Mouse (Mus musculus) forebrain, embryonic 11.5 days (tissue): Measurements from ENCODE around the gene S100a7a. TPM values are rescaled to one million over a fixed set of nuclear protein-coding genes. Genes with fewer than 3 reads are reported as not detected.

Experiments
- ATAC-seq: fragments of 200-750 bp; cut with Nextera tagmentation; replicated peaks from 2 replicates; pipeline ENCODE4 v1.8.0; 2017; ENCODE audit warnings: moderate TSS enrichment; ENCODE audit not compliant: low FRiP score
- DNase-seq: peaks from one replicate; pipeline ENCODE4 v3.0.0-alpha.2; 2017; ENCODE audit warnings: low spot score
- H3K27ac ChIP-seq: fragments of 300-500 bp; sonication (generic); 2 replicates; pipeline ENCODE4 v1.5.1; 2014; ENCODE audit warnings: low read depth, low read length
- H3K27me3 ChIP-seq: fragments of 300-500 bp; sonication (generic); 2 replicates; pipeline ENCODE4 v1.6.1; 2014; ENCODE audit warnings: mild to moderate bottlenecking, low read length, mixed read lengths; ENCODE audit not compliant: control insufficient read depth, insufficient read depth
- H3K36me3 ChIP-seq: fragments of 300-500 bp; sonication (generic); 2 replicates; pipeline ENCODE4 v1.6.1; 2014; ENCODE audit warnings: mild to moderate bottlenecking, low read length, moderate library complexity, mixed read lengths; ENCODE audit not compliant: control insufficient read depth, insufficient read depth
- H3K4me1 ChIP-seq: fragments of 300-500 bp; sonication (generic); replicated peaks from 2 replicates; pipeline ENCODE4 v1.6.1; 2014; ENCODE audit warnings: low read length, mixed read lengths; ENCODE audit not compliant: control insufficient read depth, insufficient read depth
- H3K4me2 ChIP-seq: fragments of 300-500 bp; sonication (generic); 2 replicates; pipeline ENCODE4 v1.6.1; 2014; ENCODE audit warnings: low read depth, mild to moderate bottlenecking, low read length, moderate library complexity, mixed read lengths; ENCODE audit not compliant: severe bottlenecking
- H3K4me3 ChIP-seq: fragments of 300-500 bp; sonication (generic); 2 replicates; pipeline ENCODE4 v1.5.1; 2014; ENCODE audit warnings: low read depth, low read length
- H3K9ac ChIP-seq: fragments of 300-500 bp; sonication (generic); 2 replicates; pipeline ENCODE4 v1.6.1; 2014; ENCODE audit warnings: low read length
- H3K9me3 ChIP-seq: fragments of 300-500 bp; sonication (generic); 2 replicates; pipeline ENCODE4 v1.6.1; 2016; ENCODE audit warnings: low read length, mixed read lengths; ENCODE audit not compliant: control insufficient read depth
- WGBS: fragments of 180-500 bp; shearing (Covaris S2); extraction: QIAGEN DNeasy Blood & Tissue Kit; methylation state at CpG from one replicate; pipeline ENCODE4 v1.1.7; 2014; 5-methylcytosine and 5-hydroxymethylcytosine counted together
- polyA plus RNA-seq: library from polyadenylated mRNA; unstranded; fragments of >200 nt; fragmentation: Nextera tagmentation; extraction: Ambion mirVana; gene quantifications from 2 replicates; pipeline ENCODE4 v1.2.1, GENCODE M21; 2014

S100a7a gene
- not detected in 2 replicates for polyA plus RNA-seq

DNA sequence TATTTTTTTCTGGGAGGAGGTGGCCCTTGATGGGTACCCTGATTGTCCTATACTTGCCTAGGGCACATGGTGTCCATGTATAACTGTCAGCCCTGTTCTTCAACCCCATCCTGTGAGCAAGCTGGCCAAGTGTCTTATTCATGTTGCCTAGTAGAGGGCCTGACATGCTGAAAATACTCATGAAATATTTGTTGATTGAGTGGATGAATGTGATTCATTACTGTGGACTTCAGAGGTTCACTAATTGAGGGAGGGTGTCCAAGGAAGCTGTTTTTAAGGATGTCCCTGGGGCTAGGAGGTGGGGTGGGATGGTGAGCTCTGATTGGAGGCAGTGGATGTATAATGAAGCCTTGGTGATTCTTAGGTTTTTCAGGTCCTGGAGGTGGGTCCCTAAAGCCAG is at the start of gene S100a7a:
TSS of gene S100a7a (plus strand) at position 301 of the 400 bp plus-strand sequence.
- no peak within 1 kb of the TSS for H3K4me2 ChIP-seq
- H3K27ac ChIP-seq = no peak within 1 kb of the TSS
- H3K9ac ChIP-seq = no peak within 1 kb of the TSS
- no peaks in the 10 kb centered on the region for H3K9me3 ChIP-seq
- DNase-seq = no peak
- no peak for ATAC-seq
- H3K36me3 ChIP-seq = no peaks in the 10 kb centered on the region
- H3K27me3 ChIP-seq = no peaks in the 10 kb centered on the region
- no peaks in the 10 kb centered on the region for H3K4me1 ChIP-seq
- no peak within 1 kb of the TSS for H3K4me3 ChIP-seq

DNA sequence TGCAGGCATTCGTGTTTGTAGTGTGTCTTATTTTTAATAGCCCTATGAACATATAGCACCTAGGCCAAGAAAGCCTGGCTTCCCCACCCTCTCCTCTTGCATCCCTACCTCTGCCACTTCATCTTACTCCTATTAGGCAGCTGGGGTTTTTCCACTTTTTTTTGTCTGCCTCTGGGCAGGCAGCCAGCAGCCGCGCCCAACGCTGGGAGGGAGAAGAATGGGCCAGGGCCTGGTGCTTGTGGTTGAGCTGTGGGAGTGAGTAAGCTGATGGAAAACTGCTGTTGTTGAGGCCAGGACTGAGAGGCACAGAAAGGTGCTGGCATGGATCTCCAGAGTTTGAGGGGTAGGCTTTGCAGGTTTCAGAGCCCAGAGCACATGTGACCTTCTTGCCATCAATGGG is 49.4 kb upstream of the S100a7a start:
- no peak overlapping the region for H3K9ac ChIP-seq
- 73% methylated on average over 4 of the region's 4 CpGs for WGBS
- no peaks in the 10 kb centered on the region for H3K27me3 ChIP-seq
- no peak overlapping the region for H3K4me2 ChIP-seq
- no peaks in the 10 kb centered on the region for H3K9me3 ChIP-seq
- ATAC-seq (peak; percentile 56; the same call in 1 of the 2 replicates), DNase-seq (no peak)
- H3K36me3 ChIP-seq = no peaks in the 10 kb centered on the region
- H3K4me1 ChIP-seq = no peaks in the 10 kb centered on the region; the same call in 1 of the 2 replicates
- no peak overlapping the region for H3K27ac ChIP-seq
- H3K4me3 ChIP-seq = no peak overlapping the region

DNA sequence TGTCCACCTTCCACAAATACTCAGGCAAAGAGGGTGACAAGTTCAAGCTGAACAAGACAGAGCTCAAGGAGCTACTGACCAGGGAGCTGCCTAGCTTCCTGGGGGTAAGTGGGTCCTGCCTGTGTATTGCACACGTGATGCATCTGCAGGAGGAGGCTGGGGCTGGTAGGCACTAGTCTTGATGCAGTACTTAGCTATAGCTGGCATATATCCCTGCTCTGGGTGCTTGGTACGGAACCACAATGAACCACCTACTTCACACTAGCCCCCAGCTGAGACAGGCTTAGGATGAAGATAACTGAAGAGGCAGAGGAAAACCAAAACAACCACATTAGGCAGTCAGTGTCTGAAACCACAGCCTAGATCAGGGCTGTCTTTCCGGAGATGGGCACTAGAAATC is 48.8 kb upstream of the S100a7a start:
- H3K9me3 ChIP-seq = no peaks in the 10 kb centered on the region
- WGBS = 77% methylated on average over 3 of the region's 3 CpGs
- H3K27ac ChIP-seq = no peak overlapping the region
- DNase-seq (no peak), ATAC-seq (no peak)
- H3K9ac ChIP-seq = no peak overlapping the region
- H3K4me2 ChIP-seq = no peak overlapping the region
- H3K36me3 ChIP-seq = no peaks in the 10 kb centered on the region
- H3K4me1 ChIP-seq = no peaks in the 10 kb centered on the region; the same call in 1 of the 2 replicates
- H3K4me3 ChIP-seq = no peak overlapping the region
- no peaks in the 10 kb centered on the region for H3K27me3 ChIP-seq

DNA sequence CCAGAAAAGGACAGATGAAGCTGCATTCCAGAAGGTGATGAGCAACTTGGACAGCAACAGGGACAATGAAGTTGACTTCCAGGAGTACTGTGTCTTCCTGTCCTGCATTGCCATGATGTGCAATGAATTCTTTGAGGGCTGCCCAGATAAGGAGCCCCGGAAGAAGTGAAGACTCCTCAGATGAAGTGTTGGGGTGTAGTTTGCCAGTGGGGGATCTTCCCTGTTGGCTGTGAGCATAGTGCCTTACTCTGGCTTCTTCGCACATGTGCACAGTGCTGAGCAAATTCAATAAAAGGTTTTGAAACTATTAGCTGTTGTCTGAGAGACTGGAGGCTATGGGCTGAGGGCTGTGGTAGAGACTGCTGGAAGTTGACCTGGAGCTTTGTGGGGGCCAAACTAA is 48.1 kb upstream of the S100a7a start:
- ATAC-seq (no peak), DNase-seq (no peak)
- H3K27ac ChIP-seq = no peak overlapping the region
- no peaks in the 10 kb centered on the region for H3K36me3 ChIP-seq
- no peaks in the 10 kb centered on the region; the same call in 1 of the 2 replicates for H3K4me1 ChIP-seq
- no peaks in the 10 kb centered on the region for H3K27me3 ChIP-seq
- H3K9ac ChIP-seq = no peak overlapping the region
- no peak overlapping the region for H3K4me2 ChIP-seq
- 84% methylated on average over 2 of the region's 2 CpGs for WGBS
- H3K4me3 ChIP-seq = no peak overlapping the region
- H3K9me3 ChIP-seq = no peaks in the 10 kb centered on the region

DNA sequence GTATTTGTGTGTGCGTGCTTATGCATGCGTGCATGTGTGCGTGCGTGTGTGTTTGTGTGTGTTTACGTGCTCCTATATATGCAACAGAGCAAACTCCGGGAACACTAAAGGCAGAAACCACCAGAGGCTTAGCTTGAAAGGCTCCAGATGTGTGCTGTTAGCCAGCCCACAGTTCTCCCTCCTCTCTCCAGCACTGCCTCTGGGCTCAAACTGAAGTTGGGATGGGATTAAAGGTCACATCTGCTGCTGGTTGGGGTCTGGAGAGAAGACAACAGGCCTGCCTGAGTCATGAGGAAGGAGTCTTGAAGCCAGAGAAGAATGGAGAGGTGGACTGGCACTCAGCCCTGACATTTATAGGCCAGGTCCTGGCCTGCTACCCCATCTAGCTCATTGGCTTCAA is 47.6 kb upstream of the S100a7a start:
- no peak overlapping the region for H3K4me2 ChIP-seq
- H3K9ac ChIP-seq = no peak overlapping the region
- no peak overlapping the region for H3K27ac ChIP-seq
- ATAC-seq (no peak), DNase-seq (no peak)
- no peaks in the 10 kb centered on the region for H3K27me3 ChIP-seq
- WGBS = 78% methylated on average over 6 of the region's 6 CpGs
- no peaks in the 10 kb centered on the region for H3K9me3 ChIP-seq
- no peaks in the 10 kb centered on the region; the same call in 1 of the 2 replicates for H3K4me1 ChIP-seq
- no peaks in the 10 kb centered on the region for H3K36me3 ChIP-seq
- no peak overlapping the region for H3K4me3 ChIP-seq

DNA sequence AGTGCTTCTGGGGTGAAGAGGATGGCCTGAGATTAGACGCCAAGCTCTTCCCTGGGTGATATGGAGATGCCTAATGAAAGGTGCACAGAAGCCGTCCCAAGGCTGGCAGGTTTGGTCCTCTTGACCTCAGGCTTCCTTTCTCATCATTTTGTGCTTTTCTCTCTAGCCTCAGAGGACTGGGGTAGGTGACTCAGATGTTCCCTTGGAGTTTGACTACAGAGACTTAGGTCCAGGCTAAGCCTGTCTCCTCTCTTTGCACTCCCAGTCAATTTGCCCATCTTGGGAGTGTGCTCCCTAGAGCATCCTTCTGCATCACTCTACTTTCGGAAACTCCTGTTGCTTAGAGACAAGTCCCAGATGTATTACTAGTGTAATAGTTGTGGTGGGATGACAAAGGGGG is 46.5 kb upstream of the S100a7a start:
- H3K27me3 ChIP-seq = no peaks in the 10 kb centered on the region
- ATAC-seq = no peak
- WGBS = 92% methylated on average over 3 of the region's 3 CpGs
- no peak overlapping the region for H3K9ac ChIP-seq
- no peak overlapping the region for H3K4me3 ChIP-seq
- H3K27ac ChIP-seq = no peak overlapping the region
- no peak for DNase-seq
- H3K4me1 ChIP-seq = no peaks in the 10 kb centered on the region; the same call in 1 of the 2 replicates
- H3K4me2 ChIP-seq = no peak overlapping the region
- H3K9me3 ChIP-seq = no peaks in the 10 kb centered on the region
- H3K36me3 ChIP-seq = no peaks in the 10 kb centered on the region

DNA sequence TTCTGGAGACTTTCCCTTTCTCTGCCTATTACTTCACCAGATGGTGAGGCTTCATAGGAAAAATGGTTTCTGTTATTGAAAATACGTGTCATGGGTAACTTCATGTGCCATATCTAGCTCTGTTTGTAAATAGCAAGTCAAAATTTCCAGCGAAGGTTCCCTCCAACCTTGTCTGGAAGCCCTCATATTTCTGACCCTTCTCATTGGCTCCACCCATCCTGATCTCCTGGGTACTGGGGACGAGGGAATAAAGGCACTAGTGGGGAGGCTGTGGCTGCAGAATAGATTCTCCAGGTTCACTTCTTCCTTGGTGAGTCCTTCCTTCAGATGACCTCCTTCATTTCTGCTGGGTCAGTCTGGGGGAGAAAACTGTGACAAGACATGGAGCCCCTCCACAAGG is 45.6 kb upstream of the S100a7a start, which contains the start of gene S100a5:
TSS of gene S100a5 (plus strand) at position 301 of the 400 bp plus-strand sequence.
- Histone ChIP-seq H3K9ac (no peak within 1 kb of the TSS), H3K27me3 (no peaks in the 10 kb centered on the region), H3K4me1 (peaks cover 5% of the 10 kb centered on the region; the same call in 1 of the 2 replicates), H3K27ac (no peak within 1 kb of the TSS), H3K36me3 (no peaks in the 10 kb centered on the region), H3K4me3 (no peak within 1 kb of the TSS), H3K9me3 (no peaks in the 10 kb centered on the region), H3K4me2 (no peak within 1 kb of the TSS)
- DNase-seq (no peak), ATAC-seq (no peak)
- 66% methylated on average over 3 of the region's 3 CpGs for WGBS

DNA sequence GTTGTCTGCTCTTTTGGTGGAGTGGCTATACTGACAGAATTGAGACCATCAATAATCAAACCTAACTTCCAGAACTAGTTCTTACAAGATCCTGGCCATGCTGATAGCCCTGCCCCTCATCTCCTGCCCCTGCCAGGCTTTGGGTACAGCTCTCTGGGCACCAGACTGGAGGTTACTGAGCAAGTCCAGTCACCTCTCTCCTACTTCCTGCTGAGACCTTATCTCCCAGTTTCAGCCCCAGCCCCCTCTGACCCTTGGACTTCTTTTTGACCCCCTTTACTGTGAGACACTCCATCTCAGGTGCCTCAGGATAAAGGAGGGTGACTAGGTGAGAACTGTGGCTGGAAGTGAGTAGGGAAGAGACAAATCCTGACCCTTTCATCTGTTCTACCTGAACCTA is 44.7 kb upstream of the S100a7a start:
- Histone ChIP-seq H3K27me3 (no peaks in the 10 kb centered on the region; the same call in 1 of the 2 replicates), H3K4me1 (peaks cover 5% of the 10 kb centered on the region; the same call in 1 of the 2 replicates), H3K9ac (no peak overlapping the region), H3K9me3 (no peaks in the 10 kb centered on the region), H3K4me2 (no peak overlapping the region), H3K27ac (no peak overlapping the region), H3K36me3 (no peaks in the 10 kb centered on the region), H3K4me3 (no peak overlapping the region)
- ATAC-seq (no peak), DNase-seq (no peak)

DNA sequence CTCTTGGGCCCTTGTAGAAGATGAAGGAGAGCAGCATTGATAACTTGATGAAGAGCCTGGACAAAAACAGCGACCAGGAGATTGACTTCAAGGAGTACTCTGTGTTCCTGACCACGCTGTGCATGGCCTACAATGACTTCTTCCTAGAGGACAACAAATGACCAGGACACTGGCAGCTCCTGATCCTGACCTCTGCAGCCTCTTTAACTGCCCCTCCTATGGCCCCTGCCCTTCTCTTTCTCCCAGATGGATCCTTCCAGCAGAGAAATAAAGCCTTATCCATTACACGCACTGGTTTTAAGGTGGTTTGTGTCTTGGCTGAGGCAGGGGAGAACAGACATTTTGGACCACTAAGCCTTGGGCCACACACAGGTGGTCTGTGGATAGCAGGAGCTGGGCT is 42.3 kb upstream of the S100a7a start:
- 84% methylated on average over 3 of the region's 3 CpGs for WGBS
- Histone ChIP-seq H3K27me3 (no peaks in the 10 kb centered on the region; the same call in 1 of the 2 replicates), H3K9me3 (no peaks in the 10 kb centered on the region), H3K27ac (no peak overlapping the region), H3K4me1 (peaks cover 5% of the 10 kb centered on the region; the same call in 1 of the 2 replicates), H3K9ac (no peak overlapping the region), H3K36me3 (no peaks in the 10 kb centered on the region), H3K4me2 (no peak overlapping the region), H3K4me3 (no peak overlapping the region)
- ATAC-seq (no peak), DNase-seq (no peak)
